In genomic region chr6:82437174-82437573, GRCm38 (mm10) we compare ENCODE assay signal across 21 mouse cellular contexts. TPM values are rescaled to one million over a fixed set of nuclear protein-coding genes. Genes with fewer than 3 reads are reported as not detected.
"Had no signal": no experiment of that assay in that cellular context is flagged by ENCODE, and none has a peak within 500 bp of the region (broad histone marks: within the 10 kb centered on the region; RNA-seq: fewer than 3 reads in every experiment).

No protein-coding gene starts in this region.

- H3K4me3 ChIP-seq: layer of hippocampus, adult 2 months; limb, embryonic 12.5 days; limb, embryonic 15.5 days; megakaryocyte, embryonic 14.5 days; midbrain, embryonic 10.5 days; midbrain, embryonic 13.5 days; myocyte; neural tube, embryonic 13.5 days had no signal

- DNase-seq: kidney, adult 18-20 months; kidney, adult 9 months; kidney, postnatal 14 days; kidney, postnatal 4 days; layer of hippocampus, adult 9-11 months; liver, postnatal 0 days; lung, embryonic 14.5 days; thymus, adult 2 months; thymus, postnatal 25 days had no signal

- H3K27ac ChIP-seq: layer of hippocampus, adult 2 months; limb, embryonic 12.5 days; limb, embryonic 15.5 days; liver, embryonic 14.5 days; midbrain, embryonic 10.5 days; midbrain, embryonic 13.5 days; neural tube, embryonic 13.5 days had no signal

- H3K4me1 ChIP-seq: limb, embryonic 12.5 days; limb, embryonic 15.5 days; megakaryocyte, embryonic 14.5 days; midbrain, embryonic 10.5 days; midbrain, embryonic 13.5 days; neural tube, embryonic 13.5 days had no signal

RNA-seq across cellular contexts. Expression of gene Tacr1, which starts 35.0 kb away (rescaled TPM):
- total RNA-seq: monocyte, adult 5-6 weeks; neutrophil, adult 5-6 weeks had no signal
- polyA plus RNA-seq: liver, embryonic 11.5 days; liver, embryonic 14.5 days; liver, postnatal 0 days; myocyte had no signal
